Mouse (Mus musculus): ENCODE data around the gene Atxn1l. TPM values are rescaled to one million over a fixed set of nuclear protein-coding genes. Genes with fewer than 3 reads are reported as not detected.

Atxn1l gene
- polyA plus RNA-seq, 1 experiment from 2014 or later: 7.6 TPM

- peak overlapping the region; percentile 83 for H3K27ac ChIP-seq
- H3K9me3 ChIP-seq: no peaks in the 10 kb centered on the region
- H3K4me1 ChIP-seq: peaks cover 24% of the 10 kb centered on the region
- under 1% methylated on average over 38 of the region's 38 CpGs for WGBS
- peak overlapping the region; percentile 94 for H3K9ac ChIP-seq
- peak; percentile 38 for ATAC-seq (ENCODE audit: insufficient number of reproducible peaks, low FRiP score, low TSS enrichment, low read depth)
- peak overlapping the region; percentile 98 for H3K4me3 ChIP-seq
- H3K4me2 ChIP-seq: peak overlapping the region; percentile 49
- no peaks in the 10 kb centered on the region for H3K27me3 ChIP-seq
- no peaks in the 10 kb centered on the region for H3K36me3 ChIP-seq
Observed at GRCm38 (mm10) chr8:109692443-109693145, 44.9 kb downstream of the Atxn1l start.

- no peaks in the 10 kb centered on the region for H3K27me3 ChIP-seq
- peak overlapping the region; percentile 49 for H3K4me2 ChIP-seq
- ATAC-seq (ENCODE audit: insufficient number of reproducible peaks, low FRiP score, low TSS enrichment, low read depth): no peak
- no peak overlapping the region for H3K27ac ChIP-seq
- no peaks in the 10 kb centered on the region for H3K36me3 ChIP-seq
- WGBS: 38% methylated on average over 5 of the region's 5 CpGs
- H3K9ac ChIP-seq: 0 out of 2 replicates have a peak overlapping the region, but pooled peaks have one; percentile 94
- peaks cover 25% of the 10 kb centered on the region for H3K4me1 ChIP-seq
- H3K4me3 ChIP-seq: peak overlapping the region; percentile 98
- H3K9me3 ChIP-seq: no peaks in the 10 kb centered on the region
Observed at GRCm38 (mm10) chr8:109691769-109692168, 45.8 kb downstream of the Atxn1l start.

- peaks cover 24% of the 10 kb centered on the region for H3K4me1 ChIP-seq
- peaks cover 7% of the 10 kb centered on the region for H3K36me3 ChIP-seq
- H3K4me3 ChIP-seq: no peak overlapping the region
- H3K9me3 ChIP-seq: no peaks in the 10 kb centered on the region
- no peak overlapping the region for H3K4me2 ChIP-seq
- H3K9ac ChIP-seq: no peak overlapping the region
- no peak overlapping the region for H3K27ac ChIP-seq
- no peaks in the 10 kb centered on the region for H3K27me3 ChIP-seq
- no peak for ATAC-seq (ENCODE audit: insufficient number of reproducible peaks, low FRiP score, low TSS enrichment, low read depth)
- WGBS: 80% methylated on average over 5 of the region's 5 CpGs
Observed at GRCm38 (mm10) chr8:109687248-109687647, 50.3 kb downstream of the Atxn1l start.

GRCm38 (mm10) chr8:109682120-109682519 lies 55.4 kb downstream of the Atxn1l start:
- no peak overlapping the region for H3K4me3 ChIP-seq
- peaks cover 53% of the 10 kb centered on the region for H3K36me3 ChIP-seq
- 0 out of 2 replicates have a peak, but pooled peaks cover 6% of the 10 kb centered on the region for H3K4me1 ChIP-seq
- H3K27me3 ChIP-seq: no peaks in the 10 kb centered on the region
- no peak overlapping the region for H3K27ac ChIP-seq
- H3K4me2 ChIP-seq: no peak overlapping the region
- no peak overlapping the region for H3K9ac ChIP-seq
- no peaks in the 10 kb centered on the region for H3K9me3 ChIP-seq
- ATAC-seq (ENCODE audit: insufficient number of reproducible peaks, low FRiP score, low TSS enrichment, low read depth): no peak
- 89% methylated on average over 5 of the region's 5 CpGs for WGBS

- Histone ChIP-seq H3K4me3 (no peak overlapping the region), H3K36me3 (peaks cover 59% of the 10 kb centered on the region), H3K27me3 (no peaks in the 10 kb centered on the region), H3K9ac (no peak overlapping the region), H3K4me2 (no peak overlapping the region), H3K4me1 (0 out of 2 replicates have a peak, but pooled peaks cover 4% of the 10 kb centered on the region), H3K9me3 (no peaks in the 10 kb centered on the region), H3K27ac (no peak overlapping the region)
- 74% methylated on average over 3 of the region's 3 CpGs for WGBS
- no peak for ATAC-seq (ENCODE audit: insufficient number of reproducible peaks, low FRiP score, low TSS enrichment, low read depth)
Observed at GRCm38 (mm10) chr8:109681535-109681934, 56.0 kb downstream of the Atxn1l start.

Other genes with a start within 250 kb of the Atxn1l start
- gene Pmfbp1, start 243.7 kb downstream of the Atxn1l start, polyA plus RNA-seq (2015; fragmentation: Nextera tagmentation; extraction: Ambion mirVana): 0.12 and 0.27 TPM in 2 replicates
- gene Dhx38, start 171.9 kb downstream of the Atxn1l start, polyA plus RNA-seq (2015; fragmentation: Nextera tagmentation; extraction: Ambion mirVana): 22.4 TPM in 2 replicates
- gene Txnl4b, start 171.8 kb downstream of the Atxn1l start, polyA plus RNA-seq (2015; fragmentation: Nextera tagmentation; extraction: Ambion mirVana): 22.0 and 23.8 TPM in 2 replicates
- gene Hp, start 158.6 kb downstream of the Atxn1l start, polyA plus RNA-seq (2015; fragmentation: Nextera tagmentation; extraction: Ambion mirVana): 4.0 and 4.6 TPM in 2 replicates
- 37.7 and 41.8 TPM in 2 replicates for gene Dhodh, start 129.1 kb downstream of the Atxn1l start, polyA plus RNA-seq (2015; fragmentation: Nextera tagmentation; extraction: Ambion mirVana)
- 0.22 and 0.41 TPM in 2 replicates for gene Pkd1l3, start 123.2 kb downstream of the Atxn1l start, polyA plus RNA-seq (2015; fragmentation: Nextera tagmentation; extraction: Ambion mirVana)
- gene Ist1, start 44.5 kb downstream of the Atxn1l start, polyA plus RNA-seq (2015; fragmentation: Nextera tagmentation; extraction: Ambion mirVana): 145 and 153 TPM in 2 replicates
- gene Zfp821, start 32.2 kb downstream of the Atxn1l start, polyA plus RNA-seq (2015; fragmentation: Nextera tagmentation; extraction: Ambion mirVana): 20.9 and 23.7 TPM in 2 replicates
- gene Ap1g1, start 40.8 kb upstream of the Atxn1l start, polyA plus RNA-seq (2015; fragmentation: Nextera tagmentation; extraction: Ambion mirVana): 33.0 and 38.1 TPM in 2 replicates
- gene Phlpp2, start 130.8 kb upstream of the Atxn1l start, polyA plus RNA-seq (2015; fragmentation: Nextera tagmentation; extraction: Ambion mirVana): 2.6 and 2.7 TPM in 2 replicates
- 4.0 and 5.8 TPM in 2 replicates for gene Marveld3, start 224.5 kb upstream of the Atxn1l start, polyA plus RNA-seq (2015; fragmentation: Nextera tagmentation; extraction: Ambion mirVana)